Mouse (Mus musculus) adrenal gland, postnatal 10 days (tissue): ENCODE data around the gene Pecam1. TPM values are rescaled to one million over a fixed set of nuclear protein-coding genes. Genes with fewer than 3 reads are reported as not detected.
A peak's percentile ranks its signal among the peaks of the same experiment; 100 is the strongest.
"Not testable (repeated sequence)": the region's sequence is repeated elsewhere in the genome, so short reads cannot be mapped to it uniquely, and the experiment has no call there.

Experiments
- DNase-seq: peaks from one replicate; pipeline ENCODE4 v3.0.0; 2021; ENCODE audit warnings: mixed read lengths
- total RNA-seq, 2 experiments: library from RNA; stranded (reverse); gene quantifications; 2 replicates each; pipeline ENCODE4 v1.2.3; 2021

Gene Pecam1
- total RNA-seq, 2 experiments from 2014 or later = 131 to 146 TPM

- no peak for DNase-seq
Observed at GRCm38 (mm10) chr11:106665841-106666240, 84.6 kb downstream of the Pecam1 start.

- no peak for DNase-seq
Observed at GRCm38 (mm10) chr11:106665328-106665727, 85.1 kb downstream of the Pecam1 start.

GRCm38 (mm10) chr11:106664691-106665090 lies 85.7 kb downstream of the Pecam1 start:
- no peak for DNase-seq

- no peak for DNase-seq
Observed at GRCm38 (mm10) chr11:106663838-106664237, 86.6 kb downstream of the Pecam1 start.

- DNase-seq = no peak
Observed at GRCm38 (mm10) chr11:106662634-106663407, 87.6 kb downstream of the Pecam1 start.

GRCm38 (mm10) chr11:106660453-106661081 lies 89.9 kb downstream of the Pecam1 start:
- DNase-seq = no peak

GRCm38 (mm10) chr11:106659598-106660295 lies 90.7 kb downstream of the Pecam1 start:
- peak; percentile 49 for DNase-seq

GRCm38 (mm10) chr11:106658051-106658880 lies 92.2 kb downstream of the Pecam1 start:
- DNase-seq = peak; percentile 88

GRCm38 (mm10) chr11:106656896-106657498 lies 93.4 kb downstream of the Pecam1 start:
- DNase-seq = not testable (repeated sequence)

- DNase-seq = peak; percentile 85
Observed at GRCm38 (mm10) chr11:106648347-106648746, 102.1 kb downstream of the Pecam1 start.

GRCm38 (mm10) chr11:106642966-106643637 lies 107.3 kb downstream of the Pecam1 start:
- DNase-seq = no peak

GRCm38 (mm10) chr11:106641580-106641979 lies 108.8 kb downstream of the Pecam1 start:
- DNase-seq = no peak

GRCm38 (mm10) chr11:106640059-106640458 lies 110.4 kb downstream of the Pecam1 start:
- no peak for DNase-seq

GRCm38 (mm10) chr11:106639356-106639692 lies 111.1 kb downstream of the Pecam1 start:
- no peak for DNase-seq

GRCm38 (mm10) chr11:106638551-106639355 lies 111.7 kb downstream of the Pecam1 start:
- DNase-seq = no peak

- no peak for DNase-seq
Observed at GRCm38 (mm10) chr11:106637754-106638153, 112.7 kb downstream of the Pecam1 start.

GRCm38 (mm10) chr11:106635946-106636345 lies 114.5 kb downstream of the Pecam1 start:
- no peak for DNase-seq

GRCm38 (mm10) chr11:106634175-106634574 lies 116.3 kb downstream of the Pecam1 start:
- not testable (repeated sequence) for DNase-seq

- no peak for DNase-seq
Observed at GRCm38 (mm10) chr11:106633456-106633855, 117.0 kb downstream of the Pecam1 start.

- DNase-seq = peak; percentile 81
Observed at GRCm38 (mm10) chr11:106627692-106628091, 122.7 kb downstream of the Pecam1 start.
